Mouse (Mus musculus) ES-Bruce4 (cell line): ENCODE measurements at regions not wholly inside any gene's neighbourhood (a gene's known extent, or its start where the extent isn't known, plus 50 kb on each side); places are given as distances from the start of the nearest gene placed in this dataset.

Source experiments
- H3K27ac ChIP-seq: 2 replicates; pipeline ENCODE4 v1.5.1; 2012; ENCODE audit warnings: low read length, inconsistent platforms; ENCODE audit not compliant: insufficient read depth
- H3K27me3 ChIP-seq: 2 replicates; pipeline ENCODE4 v1.6.1; 2012; ENCODE audit warnings: mild to moderate bottlenecking, low read length, inconsistent platforms; ENCODE audit not compliant: control insufficient read depth, poor library complexity, insufficient read depth, severe bottlenecking
- H3K36me3 ChIP-seq: 2 replicates; pipeline ENCODE4 v1.6.1; 2012; ENCODE audit warnings: inconsistent platforms, mild to moderate bottlenecking, low read length, moderate library complexity; ENCODE audit not compliant: control insufficient read depth, poor library complexity, insufficient read depth, severe bottlenecking
- H3K4me1 ChIP-seq: one replicate; pipeline ENCODE4 v1.8.1; 2011; ENCODE audit warnings: low read length; ENCODE audit not compliant: control insufficient read depth, insufficient read depth
- H3K4me3 ChIP-seq: 2 replicates; pipeline ENCODE4 v1.5.1; 2011; ENCODE audit warnings: low read depth, mild to moderate bottlenecking, low read length
- H3K9ac ChIP-seq: 2 replicates; pipeline ENCODE4 v1.6.1; 2012; ENCODE audit warnings: low read depth, mild to moderate bottlenecking, inconsistent platforms; ENCODE audit not compliant: poor library complexity, severe bottlenecking
- H3K9me3 ChIP-seq: replicated peaks from 2 replicates; pipeline ENCODE4 v1.6.1; 2012; ENCODE audit warnings: mild to moderate bottlenecking, low read length, inconsistent platforms; ENCODE audit not compliant: control insufficient read depth, poor library complexity, insufficient read depth, severe bottlenecking
- CTCF ChIP-seq: IDR thresholded peaks from one replicate; pipeline ENCODE4 v1.8.1; 2011; ENCODE audit warnings: low read depth, low read length
- EP300 ChIP-seq: IDR thresholded peaks from 2 replicates; pipeline ENCODE4 v1.6.1; 2011; ENCODE audit warnings: low read depth, low read length; ENCODE audit not compliant: insufficient read depth
- POLR2A ChIP-seq: IDR thresholded peaks from one replicate; pipeline ENCODE4 v1.8.1; 2011; ENCODE audit warnings: low read length; ENCODE audit not compliant: insufficient read depth

DNA sequence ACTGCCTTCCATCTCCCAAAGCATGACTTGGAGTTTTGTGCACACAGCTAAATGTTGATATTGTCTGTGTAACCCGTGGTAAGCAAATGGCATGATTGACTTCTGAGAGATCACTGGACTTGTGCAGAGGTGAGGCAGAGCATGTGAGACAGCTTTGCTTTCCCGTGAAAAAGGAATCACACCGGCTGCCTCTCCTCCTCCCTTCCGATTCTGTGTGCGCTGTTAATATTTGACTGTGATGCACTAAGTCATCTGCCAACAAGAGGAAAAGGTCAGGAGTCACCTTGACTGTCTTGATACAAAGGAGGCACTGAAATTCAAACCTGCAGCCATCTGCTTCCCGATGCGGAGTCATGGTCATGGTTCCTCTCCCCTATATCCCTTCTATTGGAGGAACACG is 98.0 kb downstream of the Ehf start:
- H3K27me3 ChIP-seq, result no peaks in the 10 kb centered on the region

GRCm38 (mm10) chr2:103208370-103208769 is 94.7 kb downstream of the Ehf start:
- Histone ChIP-seq H3K9ac (no peak overlapping the region), H3K27me3 (no peaks in the 10 kb centered on the region), H3K4me1 (no peaks in the 10 kb centered on the region), H3K36me3 (no peaks in the 10 kb centered on the region), H3K9me3 (no peaks in the 10 kb centered on the region), H3K4me3 (no peak overlapping the region), H3K27ac (no peak overlapping the region)
- TF ChIP-seq EP300, result no peak
- no peak for TF ChIP-seq POLR2A
- TF ChIP-seq CTCF, result no peak

More for the DNA sequence above, 98.0 kb downstream of the Ehf start:
- Histone ChIP-seq H3K36me3 (no peaks in the 10 kb centered on the region), H3K27ac (no peak overlapping the region), H3K9ac (no peak overlapping the region), H3K4me1 (no peaks in the 10 kb centered on the region), H3K4me3 (no peak overlapping the region), H3K9me3 (no peaks in the 10 kb centered on the region; the same call in 1 of the 2 replicates)
- TF ChIP-seq CTCF (no peak), POLR2A (no peak), EP300 (no peak)

GRCm38 (mm10) chr2:103209056-103209455 is 94.0 kb downstream of the Ehf start:
- H3K4me1 ChIP-seq, result no peaks in the 10 kb centered on the region
- no peak overlapping the region for H3K9ac ChIP-seq
- H3K36me3 ChIP-seq, result no peaks in the 10 kb centered on the region

DNA sequence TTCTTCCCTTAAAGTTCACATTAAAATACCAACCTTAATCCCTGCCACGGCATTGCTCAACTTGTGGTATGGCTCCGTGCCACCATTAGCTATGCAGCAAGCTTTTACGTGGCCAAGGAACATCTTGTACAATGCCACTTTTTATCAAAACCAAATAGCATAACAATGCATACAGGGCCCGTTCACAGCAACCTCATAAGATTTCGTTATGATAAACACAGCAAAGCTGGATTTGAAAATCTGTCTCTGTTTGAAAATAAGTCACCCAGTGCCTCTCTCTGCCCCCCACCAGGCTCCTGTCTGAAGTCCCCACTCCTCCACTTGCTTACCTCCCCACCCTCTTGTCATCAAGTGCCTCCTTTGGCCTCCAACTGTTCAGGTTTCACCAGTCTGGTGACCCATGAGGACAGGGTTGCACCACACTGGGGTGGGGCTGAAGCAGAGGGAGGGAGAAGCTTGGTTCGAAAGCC is 93.5 kb downstream of the Ehf start:
- no peak overlapping the region for H3K27ac ChIP-seq
- no peak overlapping the region for H3K4me3 ChIP-seq
- no peaks in the 10 kb centered on the region for H3K9me3 ChIP-seq
- H3K9ac ChIP-seq, result no peak overlapping the region
- H3K4me1 ChIP-seq, result no peaks in the 10 kb centered on the region
- no peaks in the 10 kb centered on the region for H3K36me3 ChIP-seq
- no peak for TF ChIP-seq EP300
- TF ChIP-seq CTCF, result no peak
- no peak for TF ChIP-seq POLR2A
- H3K27me3 ChIP-seq, result no peaks in the 10 kb centered on the region

More at GRCm38 (mm10) chr2:103209056-103209455, 94.0 kb downstream of the Ehf start:
- no peak for TF ChIP-seq EP300
- no peak for TF ChIP-seq CTCF
- no peak for TF ChIP-seq POLR2A
- Histone ChIP-seq H3K27ac (no peak overlapping the region), H3K9me3 (no peaks in the 10 kb centered on the region), H3K4me3 (no peak overlapping the region), H3K27me3 (no peaks in the 10 kb centered on the region)

- Histone ChIP-seq H3K4me3 (no peak overlapping the region), H3K4me1 (peaks cover 1% of the 10 kb centered on the region), H3K9me3 (no peaks in the 10 kb centered on the region), H3K9ac (no peak overlapping the region), H3K27ac (no peak overlapping the region), H3K27me3 (no peaks in the 10 kb centered on the region), H3K36me3 (no peaks in the 10 kb centered on the region)
- no peak for TF ChIP-seq EP300
- TF ChIP-seq CTCF, result no peak
- no peak for TF ChIP-seq POLR2A
Measured at GRCm38 (mm10) chr2:103211179-103211578, 91.9 kb downstream of the Ehf start.
